Mouse (Mus musculus) lung, postnatal 0 days (tissue): Measurements from ENCODE around the gene Krtap28-10. TPM values are rescaled to one million over a fixed set of nuclear protein-coding genes. Genes with fewer than 3 reads are reported as not detected.
A peak's percentile ranks its signal among the peaks of the same experiment; 100 is the strongest.

ENCODE experiments used
- ATAC-seq: fragments of 200-750 bp; cut with Nextera tagmentation; 2 replicates; pipeline ENCODE4 v1.8.0; 2017; ENCODE audit warnings: moderate library complexity
- DNase-seq: peaks from one replicate; pipeline ENCODE4 v3.0.0-alpha.2; 2016; ENCODE audit warnings: low spot score
- H3K27ac ChIP-seq: fragments of 300-500 bp; sonication (generic); 2 replicates; pipeline ENCODE4 v1.5.1; 2014; ENCODE audit warnings: antibody characterized with exemption, mild to moderate bottlenecking, low read length, mixed read lengths
- H3K27me3 ChIP-seq: fragments of 300-500 bp; sonication (generic); replicated peaks from 2 replicates; pipeline ENCODE4 v1.6.1; 2014; ENCODE audit warnings: low read length, mixed read lengths; ENCODE audit not compliant: insufficient read depth
- H3K36me3 ChIP-seq: fragments of 300-500 bp; sonication (generic); 2 replicates; pipeline ENCODE4 v1.6.1; 2014; ENCODE audit warnings: low read length, mixed read lengths; ENCODE audit not compliant: insufficient read depth
- H3K4me1 ChIP-seq: fragments of 300-500 bp; sonication (generic); 2 replicates; pipeline ENCODE4 v1.6.1; 2014; ENCODE audit warnings: antibody characterized with exemption, low read depth, low read length, mixed read lengths; ENCODE audit not compliant: insufficient read depth
- H3K4me2 ChIP-seq: fragments of 300-500 bp; sonication (generic); replicated peaks from 2 replicates; pipeline ENCODE4 v1.6.1; 2014; ENCODE audit warnings: low read depth, mild to moderate bottlenecking, low read length, moderate library complexity, mixed read lengths
- H3K4me3 ChIP-seq: fragments of 300-500 bp; sonication (generic); 2 replicates; pipeline ENCODE4 v1.5.1; 2014; ENCODE audit warnings: low read depth, low read length
- H3K9ac ChIP-seq: fragments of 300-500 bp; sonication (generic); replicated peaks from 2 replicates; pipeline ENCODE4 v1.6.1; 2014; ENCODE audit warnings: low read depth, mild to moderate bottlenecking
- H3K9me3 ChIP-seq: fragments of 300-500 bp; sonication (generic); 2 replicates; pipeline ENCODE4 v1.6.1; 2016; ENCODE audit warnings: low read length, mixed read lengths
- CTCF ChIP-seq: IDR thresholded peaks from 2 replicates; pipeline ENCODE4 v1.5.1; 2016; ENCODE audit warnings: antibody characterized with exemption, mild to moderate bottlenecking
- EP300 ChIP-seq: IDR thresholded peaks from 2 replicates; pipeline ENCODE4 v1.6.1; 2016; ENCODE audit warnings: antibody characterized with exemption, mild to moderate bottlenecking, control low read depth
- WGBS: fragments of 180-500 bp; shearing (Covaris S2); extraction: QIAGEN DNeasy Blood & Tissue Kit; methylation state at CpG from one replicate; pipeline ENCODE4 v1.1.7; 2014; 5-methylcytosine and 5-hydroxymethylcytosine counted together
- polyA plus RNA-seq: library from polyadenylated mRNA; unstranded; fragments of >200 nt; fragmentation: Nextera tagmentation; extraction: Ambion mirVana; gene quantifications from 2 replicates; pipeline ENCODE4 v1.2.1, GENCODE M21; 2015

Gene Krtap28-10
- polyA plus RNA-seq, 1 experiment from 2014 or later: not detected

DNA sequence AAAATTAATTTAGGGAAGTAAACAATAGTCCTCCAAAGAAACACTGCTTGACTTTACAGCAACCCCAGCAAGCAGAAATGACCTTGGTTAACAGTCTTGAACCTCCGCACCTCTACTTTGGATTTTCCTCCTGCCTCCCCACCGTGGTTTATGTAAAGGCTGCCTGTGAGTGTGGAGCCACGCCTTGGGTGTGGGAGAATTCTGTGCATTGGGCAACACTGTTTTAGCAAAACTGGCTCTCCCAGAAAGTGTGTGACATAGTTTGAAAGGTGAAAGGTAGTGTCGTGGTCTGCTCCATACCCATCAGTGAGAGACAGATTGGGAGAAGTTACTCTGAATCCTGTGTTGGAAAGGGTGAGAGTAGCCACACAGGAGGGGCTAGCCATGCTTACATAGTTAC is 3.2 kb downstream of the Krtap28-10 start:
- H3K9me3 ChIP-seq: no peaks in the 10 kb centered on the region
- ATAC-seq: peak; percentile 68
- H3K9ac ChIP-seq: no peak overlapping the region
- no peaks in the 10 kb centered on the region for H3K4me1 ChIP-seq
- DNase-seq: peak; percentile 47
- TF ChIP-seq EP300 (peak; percentile 22; the same call in 1 of the 2 replicates), CTCF (no peak)
- H3K4me2 ChIP-seq: no peak overlapping the region
- no peak overlapping the region for H3K27ac ChIP-seq
- WGBS: 52% methylated on average over 4 of the region's 4 CpGs
- H3K36me3 ChIP-seq: no peaks in the 10 kb centered on the region
- no peak overlapping the region for H3K4me3 ChIP-seq
- no peaks in the 10 kb centered on the region for H3K27me3 ChIP-seq

GRCm38 (mm10) chr1:83038109-83038672 is 4.1 kb downstream of the Krtap28-10 start, which contains the start of gene Slc19a3:
Slc19a3 (minus strand) TSS chr1:83038448.
- peak; percentile 89 for ATAC-seq
- peak; percentile 64 for DNase-seq
- H3K27ac ChIP-seq: peak within 1 kb of the TSS; percentile 66

DNA sequence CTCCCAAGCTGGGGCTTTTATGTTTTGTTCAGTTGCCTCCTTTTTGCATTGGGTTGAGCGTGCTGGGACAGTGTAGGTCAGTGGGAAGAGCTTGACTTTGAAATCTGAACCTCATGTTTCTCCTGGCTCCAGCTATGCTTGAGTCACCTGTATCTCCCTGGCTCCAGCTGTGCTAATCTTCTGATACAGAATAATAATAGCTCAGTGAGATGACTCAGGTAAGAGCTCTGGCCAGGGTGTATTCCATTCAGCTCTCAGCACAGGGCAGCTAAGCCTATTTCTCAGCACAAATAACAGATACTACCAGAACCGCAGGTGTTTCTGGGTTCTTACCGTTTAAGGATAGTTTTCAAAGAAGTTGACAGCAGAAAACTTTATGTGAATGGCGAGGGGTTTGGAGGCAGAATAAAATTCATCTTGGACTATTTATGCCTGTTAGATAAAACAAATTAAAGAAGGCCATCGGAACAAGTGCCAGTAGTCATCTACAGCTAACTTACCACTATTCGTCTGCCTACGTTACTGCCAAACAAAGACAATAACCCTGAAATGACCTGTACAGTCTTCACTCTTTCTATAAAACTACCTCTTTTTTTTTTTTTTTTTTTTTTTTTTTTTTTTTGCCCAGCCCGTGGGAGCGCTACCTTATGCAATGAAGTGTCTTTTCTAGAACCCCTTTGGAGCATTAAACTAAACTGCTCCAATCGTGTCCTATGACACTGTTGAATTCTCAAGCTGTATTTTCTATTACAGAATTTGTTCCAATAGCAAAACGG is 5.2 kb downstream of the Krtap28-10 start:
- Histone ChIP-seq H3K27me3 (no peaks in the 10 kb centered on the region), H3K9ac (no peak overlapping the region), H3K4me3 (no peak overlapping the region), H3K36me3 (no peaks in the 10 kb centered on the region), H3K27ac (no peak overlapping the region), H3K4me1 (no peaks in the 10 kb centered on the region), H3K4me2 (0 out of 2 replicates have a peak overlapping the region, but pooled peaks have one; percentile 75), H3K9me3 (no peaks in the 10 kb centered on the region)
- 73% methylated on average over 11 of the region's 11 CpGs for WGBS
- ATAC-seq (no peak), DNase-seq (no peak)
- TF ChIP-seq CTCF (no peak), EP300 (no peak)

More at GRCm38 (mm10) chr1:83038109-83038672, 4.1 kb downstream of the Krtap28-10 start, which contains the start of gene Slc19a3:
- TF ChIP-seq EP300 (no peak), CTCF (no peak)
- Histone ChIP-seq H3K4me3 (peak within 1 kb of the TSS; percentile 60), H3K4me2 (peak within 1 kb of the TSS; percentile 75), H3K9ac (peak within 1 kb of the TSS; percentile 34), H3K9me3 (no peaks in the 10 kb centered on the region), H3K36me3 (no peaks in the 10 kb centered on the region), H3K27me3 (no peaks in the 10 kb centered on the region), H3K4me1 (no peaks in the 10 kb centered on the region)
- under 1% methylated on average over 25 of the region's 25 CpGs for WGBS

- TF ChIP-seq CTCF (no peak), EP300 (no peak)
- no peaks in the 10 kb centered on the region for H3K27me3 ChIP-seq
- no peaks in the 10 kb centered on the region for H3K36me3 ChIP-seq
- H3K9ac ChIP-seq: no peak overlapping the region
- DNase-seq: no peak
- no peak for ATAC-seq
- H3K9me3 ChIP-seq: no peaks in the 10 kb centered on the region
- WGBS: 65% methylated on average over 5 of the region's 5 CpGs
- no peak overlapping the region for H3K4me3 ChIP-seq
- no peak overlapping the region for H3K27ac ChIP-seq
- no peak overlapping the region for H3K4me2 ChIP-seq
- H3K4me1 ChIP-seq: no peaks in the 10 kb centered on the region
These were observed 7.8 kb downstream of the Krtap28-10 start for GRCm38 (mm10) chr1:83034509-83034908.

GRCm38 (mm10) chr1:83032508-83032907 is 9.8 kb downstream of the Krtap28-10 start:
- Histone ChIP-seq H3K9ac (no peak overlapping the region), H3K27ac (no peak overlapping the region), H3K4me2 (no peak overlapping the region), H3K9me3 (no peaks in the 10 kb centered on the region), H3K27me3 (no peaks in the 10 kb centered on the region), H3K4me1 (no peaks in the 10 kb centered on the region), H3K36me3 (no peaks in the 10 kb centered on the region), H3K4me3 (no peak overlapping the region)
- TF ChIP-seq CTCF (no peak), EP300 (no peak)
- ATAC-seq (peak; percentile 75), DNase-seq (peak; percentile 55)
- WGBS: 53% methylated on average over 6 of the region's 6 CpGs

- peak; percentile 57 for ATAC-seq
- peak; percentile 38 for DNase-seq
- no peak overlapping the region for H3K4me3 ChIP-seq
- no peaks in the 10 kb centered on the region for H3K36me3 ChIP-seq
- H3K9ac ChIP-seq: no peak overlapping the region
- no peak overlapping the region for H3K27ac ChIP-seq
- no peak overlapping the region for H3K4me2 ChIP-seq
- no peaks in the 10 kb centered on the region for H3K4me1 ChIP-seq
- WGBS: 23% methylated on average over 1 of the region's 1 CpGs
- TF ChIP-seq CTCF (no peak), EP300 (no peak)
- H3K9me3 ChIP-seq: no peaks in the 10 kb centered on the region
- H3K27me3 ChIP-seq: no peaks in the 10 kb centered on the region
These were observed 10.3 kb downstream of the Krtap28-10 start for GRCm38 (mm10) chr1:83031950-83032349.
